Mouse (Mus musculus): ENCODE results near the gene Ctnnbl1. TPM values are rescaled to one million over a fixed set of nuclear protein-coding genes. Genes with fewer than 3 reads are reported as not detected.
A peak's percentile ranks its signal among the peaks of the same experiment; 100 is the strongest.

Ctnnbl1 gene
- total RNA-seq (2021) = 10 to 100 TPM; 23.7 to 26.1 TPM
- long read RNA-seq, experiment 1, transcript Ctnnbl1-201 (16 exons, 2,442 nt) = major isoform, 60 of 96 reads
- long read RNA-seq, experiment 1, partial matches to known transcripts = 11 of 96 reads
- long read RNA-seq, experiment 1, other reads (novel, unspliced or antisense) = 25 of 96 reads
- long read RNA-seq, experiment 2, transcript Ctnnbl1-201 (16 exons, 2,442 nt) = major isoform, 61 of 91 reads
- long read RNA-seq, experiment 2, partial matches to known transcripts = 25 of 91 reads
- long read RNA-seq, experiment 2, other reads (novel, unspliced or antisense) = 5 of 91 reads

- peak; percentile 100 for DNase-seq (ENCODE audit: low spot score in 2 of 2)
- intact Hi-C loops (cut with DNase I) = no loop called here
Measured at GRCm38 (mm10) chr2:157736854-157737850, at the start of gene Ctnnbl1. Ctnnbl1 (plus strand) TSS chr2:157737401.

- intact Hi-C loops (cut with DNase I) = no loop called here
- no peak for DNase-seq (ENCODE audit: low spot score in 2 of 2)
Measured at GRCm38 (mm10) chr2:157687506-157687905, 49.7 kb upstream of the Ctnnbl1 start.

GRCm38 (mm10) chr2:157691266-157692105 is 45.7 kb upstream of the Ctnnbl1 start:
- DNase-seq (ENCODE audit: low spot score in 2 of 2) = no peak
- intact Hi-C loops (cut with DNase I) = no loop called here

GRCm38 (mm10) chr2:157692365-157692932 is 44.8 kb upstream of the Ctnnbl1 start:
- intact Hi-C loops (cut with DNase I) = no loop called here
- no peak for DNase-seq (ENCODE audit: low spot score in 2 of 2)

GRCm38 (mm10) chr2:157693576-157693975 is 43.6 kb upstream of the Ctnnbl1 start:
- intact Hi-C loops (cut with DNase I) = no loop called here
- no peak for DNase-seq (ENCODE audit: low spot score in 2 of 2)

GRCm38 (mm10) chr2:157696297-157696731 is 40.9 kb upstream of the Ctnnbl1 start:
- DNase-seq (ENCODE audit: low spot score in 2 of 2) = peak; percentile 14 to 52
- intact Hi-C loops (cut with DNase I) = no loop called here

- intact Hi-C loops (cut with DNase I) = no loop called here
Measured at GRCm38 (mm10) chr2:157703155-157703554, 34.0 kb upstream of the Ctnnbl1 start.

GRCm38 (mm10) chr2:157704991-157705776 is 32.0 kb upstream of the Ctnnbl1 start:
- intact Hi-C loops (cut with DNase I) = no loop called here
- no peak for DNase-seq (ENCODE audit: low spot score in 2 of 2)

More at GRCm38 (mm10) chr2:157703155-157703554, 34.0 kb upstream of the Ctnnbl1 start:
- DNase-seq (ENCODE audit: low spot score in 2 of 2) = peak; percentile 13 to 18

GRCm38 (mm10) chr2:157705777-157706158 is 31.4 kb upstream of the Ctnnbl1 start:
- intact Hi-C loops (cut with DNase I) = no loop called here
- no peak for DNase-seq (ENCODE audit: low spot score in 2 of 2)

- DNase-seq (ENCODE audit: low spot score in 2 of 2) = no peak
- intact Hi-C loops (cut with DNase I) = no loop called here
Measured at GRCm38 (mm10) chr2:157707191-157707923, 29.8 kb upstream of the Ctnnbl1 start.

- intact Hi-C loops (cut with DNase I) = no loop called here
- DNase-seq (ENCODE audit: low spot score in 2 of 2) = no peak
Measured at GRCm38 (mm10) chr2:157712677-157713076, 24.5 kb upstream of the Ctnnbl1 start.

GRCm38 (mm10) chr2:157715586-157716191 is 21.5 kb upstream of the Ctnnbl1 start:
- DNase-seq (ENCODE audit: low spot score in 2 of 2) = no peak
- intact Hi-C loops (cut with DNase I) = no loop called here

- intact Hi-C loops (cut with DNase I) = no loop called here
Measured at GRCm38 (mm10) chr2:157718441-157718840, 18.8 kb upstream of the Ctnnbl1 start.

GRCm38 (mm10) chr2:157723883-157724573 is 13.2 kb upstream of the Ctnnbl1 start:
- intact Hi-C loops (cut with DNase I) = no loop called here
- DNase-seq (ENCODE audit: low spot score in 2 of 2) = no peak

More at GRCm38 (mm10) chr2:157718441-157718840, 18.8 kb upstream of the Ctnnbl1 start:
- no peak for DNase-seq (ENCODE audit: low spot score in 2 of 2)

- DNase-seq (ENCODE audit: low spot score in 2 of 2) = no peak
- intact Hi-C loops (cut with DNase I) = no loop called here
Measured at GRCm38 (mm10) chr2:157724574-157724914, 12.7 kb upstream of the Ctnnbl1 start.

GRCm38 (mm10) chr2:157744619-157745018 is 7.4 kb downstream of the Ctnnbl1 start:
- intact Hi-C loops (cut with DNase I) = no loop called here

GRCm38 (mm10) chr2:157745735-157746134 is 8.5 kb downstream of the Ctnnbl1 start:
- intact Hi-C loops (cut with DNase I) = no loop called here
- DNase-seq (ENCODE audit: low spot score in 2 of 2) = no peak

More at GRCm38 (mm10) chr2:157744619-157745018, 7.4 kb downstream of the Ctnnbl1 start:
- no peak for DNase-seq (ENCODE audit: low spot score in 2 of 2)

All from left cerebral cortex, postnatal 14 days (tissue).